Mouse (Mus musculus) spleen, postnatal 14 days (tissue): Measurements from ENCODE around the gene Drap1.

ENCODE experiments used
- DNase-seq, 2 experiments: peaks; one replicate each; pipeline ENCODE4 v3.0.0; 2021 to 2022; ENCODE audit warnings: low spot score in 2 of 2

Drap1 gene

GRCm38 (mm10) chr19:5448354-5449150 lies 23.8 kb upstream of the Drap1 start:
- DNase-seq = no peak

GRCm38 (mm10) chr19:5447515-5448353 lies 23.0 kb upstream of the Drap1 start, which contains the start of gene Fosl1:
Gene Fosl1, plus strand, starts transcription at chr19:5447547.
- peak; percentile 41 to 67 for DNase-seq

GRCm38 (mm10) chr19:5445747-5446146 lies 21.0 kb upstream of the Drap1 start:
- DNase-seq = no peak

GRCm38 (mm10) chr19:5444954-5445353 lies 20.2 kb upstream of the Drap1 start:
- no peak for DNase-seq

GRCm38 (mm10) chr19:5444371-5444908 lies 19.7 kb upstream of the Drap1 start:
- DNase-seq = no peak

GRCm38 (mm10) chr19:5433951-5434350 lies 9.2 kb upstream of the Drap1 start:
- DNase-seq = no peak

GRCm38 (mm10) chr19:5432992-5433852 lies 8.4 kb upstream of the Drap1 start:
- no peak for DNase-seq

- DNase-seq = no peak
These were observed 7.2 kb upstream of the Drap1 start for GRCm38 (mm10) chr19:5431911-5432464.

- no peak for DNase-seq
These were observed 5.6 kb upstream of the Drap1 start for GRCm38 (mm10) chr19:5430408-5430807.

GRCm38 (mm10) chr19:5429806-5430205 lies 5.0 kb upstream of the Drap1 start:
- DNase-seq = no peak

- DNase-seq = no peak
These were observed 4.4 kb upstream of the Drap1 start for GRCm38 (mm10) chr19:5429219-5429618.

GRCm38 (mm10) chr19:5428083-5428482 lies 3.3 kb upstream of the Drap1 start:
- DNase-seq = no peak

- no peak for DNase-seq
These were observed 2.0 kb upstream of the Drap1 start for GRCm38 (mm10) chr19:5426640-5427290.

GRCm38 (mm10) chr19:5425906-5426565 lies 1.3 kb upstream of the Drap1 start:
- DNase-seq = no peak

- peak; percentile 44 to 49 for DNase-seq
These were observed 542 bp downstream of the Drap1 start for GRCm38 (mm10) chr19:5424092-5424781.

- DNase-seq = no peak
These were observed 1.2 kb downstream of the Drap1 start for GRCm38 (mm10) chr19:5423561-5423960.

GRCm38 (mm10) chr19:5422895-5423443 lies 1.8 kb downstream of the Drap1 start:
- no peak for DNase-seq

GRCm38 (mm10) chr19:5422267-5422666 lies 2.5 kb downstream of the Drap1 start:
- DNase-seq = no peak

- no peak for DNase-seq
These were observed 3.0 kb downstream of the Drap1 start for GRCm38 (mm10) chr19:5421784-5422183.
